Mouse (Mus musculus) lung, postnatal 4 days (tissue): Measurements from ENCODE around the gene Olfr885.

Experiments
- DNase-seq, 2 experiments: peaks; one replicate each; pipeline ENCODE4 v3.0.0; 2021

Gene Olfr885

GRCm38 (mm10) chr9:38061022-38061421, at the start of gene Olfr885:
TSS of gene Olfr885 (plus strand) at chr9:38061322.
- no peak for DNase-seq

GRCm38 (mm10) chr9:38025508-38025907, 35.6 kb upstream of the Olfr885 start, which contains the start of gene Olfr883:
TSS of gene Olfr883 (plus strand) at chr9:38025808.
- no peak for DNase-seq

GRCm38 (mm10) chr9:38046255-38046654, 14.9 kb upstream of the Olfr885 start, which contains the start of gene Olfr884:
TSS of gene Olfr884 (plus strand) at chr9:38046555.
- no peak for DNase-seq

GRCm38 (mm10) chr9:38083772-38084171, 22.6 kb downstream of the Olfr885 start, which contains the start of gene Olfr887:
TSS of gene Olfr887 (plus strand) at chr9:38084072.
- no peak for DNase-seq

- DNase-seq: no peak
Measured at GRCm38 (mm10) chr9:38107828-38108227, 46.7 kb downstream of the Olfr885 start, which contains the start of gene Olfr888. TSS of gene Olfr888 (plus strand) at chr9:38108128.
